Mouse (Mus musculus) left cerebral cortex, postnatal 10 days (tissue): Measurements from ENCODE around the gene Ap1g2. TPM values are rescaled to one million over a fixed set of nuclear protein-coding genes. Genes with fewer than 3 reads are reported as not detected.

ENCODE experiments used
- DNase-seq, 2 experiments: peaks; one replicate each; pipeline ENCODE4 v3.0.0; 2021 to 2022; ENCODE audit warnings: low spot score in 2 of 2, mixed read lengths in 1 of 2; ENCODE audit errors: extremely low spot score in 1 of 2
- intact Hi-C: fragments of 180-260 bp; cut with DNase I; formaldehyde crosslinking; loops from one replicate; pipeline ENCODE4 v1.15.1; 2025
- total RNA-seq, 2 experiments: library from RNA; stranded (reverse); gene quantifications; 2 replicates each; pipeline ENCODE4 v1.2.3; 2021

Gene Ap1g2
- 10 to 100 TPM; 14.6 to 18.0 TPM for total RNA-seq

DNA sequence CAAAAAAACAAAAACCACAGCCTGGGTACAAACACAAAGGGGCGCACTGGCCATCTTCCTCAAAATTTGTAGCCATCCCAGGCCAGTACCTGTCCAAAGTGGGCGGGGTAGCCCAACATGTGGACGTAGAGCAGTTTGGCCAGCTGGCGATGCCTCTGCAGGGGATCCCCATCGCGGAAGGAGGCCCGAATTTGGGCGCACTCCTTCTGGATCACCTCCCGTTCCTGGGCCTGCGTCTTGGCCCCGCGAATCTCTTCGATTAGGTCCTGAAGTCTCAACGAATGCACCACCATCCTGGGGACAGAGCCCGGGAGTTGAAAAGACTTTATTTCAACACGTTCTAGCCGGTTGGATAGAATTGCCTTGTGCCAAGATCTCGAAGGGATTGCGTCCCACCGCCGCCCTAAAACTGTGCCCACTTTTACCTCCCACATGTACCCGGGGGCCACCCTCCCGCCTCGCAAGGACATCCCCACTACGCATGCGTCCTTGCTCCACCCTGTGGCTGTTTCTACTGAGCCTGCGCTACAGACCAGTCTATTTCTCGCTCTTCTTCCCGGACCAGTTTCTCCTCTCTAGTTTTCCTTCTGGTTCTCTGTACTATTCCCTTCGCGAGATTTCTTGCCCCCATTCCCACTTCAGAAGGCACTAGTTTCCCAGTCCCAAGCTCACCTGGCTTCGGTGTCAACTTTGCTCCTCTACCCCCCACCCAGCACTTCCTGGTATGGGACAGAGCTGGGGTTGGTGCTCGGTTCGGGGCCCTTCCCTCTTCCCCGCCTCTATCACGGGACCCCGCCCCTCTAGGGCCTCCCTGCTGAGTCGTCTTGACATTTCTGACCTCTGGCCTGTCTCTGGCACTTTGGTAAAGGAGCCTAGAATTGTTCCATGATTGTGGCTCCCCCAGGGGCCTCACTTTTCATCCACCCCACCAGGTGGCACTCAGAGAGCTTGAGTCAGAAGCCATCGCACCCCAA lies at the start of gene Ap1g2:
Ap1g2 (minus strand) TSS at position 758 of the 974 bp plus-strand sequence.
- peak; percentile 82 to 87 for DNase-seq
- intact Hi-C loops = no loop called here

DNA sequence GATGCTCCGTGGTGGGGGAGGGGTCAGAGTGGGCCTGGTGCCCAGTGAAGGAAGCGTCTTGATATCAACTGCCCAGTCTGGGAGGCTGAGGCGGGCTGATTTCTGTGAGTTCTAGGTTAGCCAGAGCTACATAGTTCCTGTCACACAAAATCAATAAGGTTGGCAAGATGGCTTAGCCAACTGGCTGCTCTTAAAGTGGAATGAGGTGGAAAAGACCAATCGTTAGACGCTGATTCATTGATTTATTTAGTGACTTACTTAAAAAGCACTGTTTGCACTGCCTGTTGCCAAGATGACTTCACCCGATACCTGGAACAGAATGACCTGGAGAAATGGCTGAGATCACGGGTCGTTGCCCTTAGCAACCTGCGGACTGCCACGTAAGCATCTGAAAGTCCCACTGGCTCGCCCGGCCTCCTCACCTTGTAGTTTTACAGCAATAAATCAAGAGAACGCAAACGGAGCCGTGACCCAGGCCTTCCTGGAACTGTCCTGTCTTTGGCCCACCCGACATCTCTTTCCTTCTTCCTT lies 46.6 kb upstream of the Ap1g2 start:
- intact Hi-C loops = loop anchor here (10.0 kb wide), 1 partner anchor 342 kb away; the partner anchor contains the start of gene Carmil3
- no peak for DNase-seq

DNA sequence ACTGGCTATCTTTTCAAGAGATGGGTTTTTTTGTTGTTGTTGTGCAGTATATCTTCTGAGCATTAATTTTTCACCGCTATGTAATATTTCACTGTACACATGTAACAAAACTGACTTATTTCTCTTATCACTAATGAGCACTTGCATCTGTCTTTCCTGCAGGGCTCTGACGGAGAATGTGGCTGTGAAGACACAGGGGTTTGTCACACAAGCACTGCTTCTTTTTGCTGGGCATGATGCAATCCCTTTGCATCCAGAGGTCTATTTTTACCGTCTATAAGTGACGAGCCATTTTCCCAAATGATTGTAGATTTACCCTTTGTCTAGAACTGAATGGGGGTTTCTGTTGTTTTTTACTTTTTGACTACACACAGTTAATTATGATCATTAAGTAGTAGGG lies 45.8 kb upstream of the Ap1g2 start:
- no peak for DNase-seq
- intact Hi-C loops = loop anchor here (10.0 kb wide), 1 partner anchor 343 kb away; the partner anchor contains the start of gene Carmil3

DNA sequence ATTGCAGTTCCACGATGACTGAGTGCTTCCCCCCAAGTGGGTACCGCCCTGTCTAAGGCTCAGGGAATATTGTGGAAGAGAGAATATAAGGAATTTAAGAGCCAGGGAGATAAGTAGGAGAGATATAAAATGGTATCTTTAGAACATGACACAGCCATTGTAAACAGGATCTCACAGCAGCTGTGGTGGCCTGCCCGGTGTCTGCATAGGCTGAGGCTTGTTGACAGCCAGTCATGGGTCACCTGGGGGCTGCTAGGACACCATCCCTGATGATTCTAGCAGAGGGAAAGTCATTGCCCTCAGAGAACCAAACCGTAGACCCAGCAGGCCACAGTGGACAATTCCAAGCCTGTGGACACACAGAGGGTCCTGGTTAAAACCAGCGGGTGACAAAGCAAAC lies 44.6 kb upstream of the Ap1g2 start:
- no peak for DNase-seq
- intact Hi-C loops = loop anchor here (10.0 kb wide), 1 partner anchor 344 kb away; the partner anchor contains the start of gene Carmil3

DNA sequence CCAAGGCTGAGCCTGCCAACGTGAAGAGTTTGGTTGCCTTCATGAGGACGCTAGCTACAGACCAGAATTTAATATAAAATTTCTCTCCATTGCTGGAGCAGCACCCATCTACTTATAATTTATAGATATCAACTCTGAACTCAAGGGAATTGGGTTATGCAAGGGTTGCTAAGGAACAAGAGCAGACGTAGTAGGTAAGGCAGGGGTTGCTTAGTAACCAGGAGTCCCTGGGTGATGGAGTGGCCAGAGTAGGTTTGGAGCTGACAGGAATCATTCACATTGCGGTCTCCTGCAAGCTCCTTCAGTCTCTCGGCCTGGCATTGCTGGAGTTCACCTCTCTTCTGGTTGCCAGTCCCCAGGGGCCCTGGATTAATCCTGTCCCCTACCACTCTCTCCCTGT lies 42.6 kb upstream of the Ap1g2 start:
- no peak for DNase-seq

DNA sequence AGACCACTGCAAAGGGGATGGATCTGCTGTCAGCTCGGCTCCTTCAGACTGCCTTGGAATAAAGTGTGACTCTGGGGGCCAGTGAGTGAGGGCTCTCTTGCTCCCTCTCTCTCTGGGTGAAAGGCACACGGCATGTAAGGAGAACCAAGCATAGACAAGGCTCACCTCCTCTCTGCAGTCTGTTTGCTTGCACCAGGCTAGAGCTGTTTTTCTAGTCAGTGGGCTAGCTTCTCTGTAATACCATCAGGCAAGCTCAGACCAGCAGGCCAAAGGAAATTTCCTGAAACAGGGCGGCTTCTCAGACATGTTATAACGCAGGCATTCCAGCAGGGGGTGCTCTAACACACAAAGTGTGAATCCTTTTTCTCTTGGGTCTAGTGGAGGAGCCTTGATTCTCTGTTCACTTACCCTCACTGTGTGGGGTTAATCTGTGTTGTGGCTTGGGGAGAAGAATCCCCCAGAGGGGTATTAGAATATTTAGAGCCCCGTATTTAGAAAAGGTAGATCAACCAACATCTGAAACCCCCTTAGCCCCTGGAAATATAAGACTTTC lies 42.0 kb upstream of the Ap1g2 start:
- peak; percentile 51 to 71 for DNase-seq
- intact Hi-C loops = loop anchor here (10.0 kb wide), 1 partner anchor 406 kb away; no protein-coding TSS in a partner anchor

More for the DNA sequence above, 42.6 kb upstream of the Ap1g2 start:
- intact Hi-C loops = loop anchor here (10.0 kb wide), 1 partner anchor 406 kb away; no protein-coding TSS in a partner anchor

DNA sequence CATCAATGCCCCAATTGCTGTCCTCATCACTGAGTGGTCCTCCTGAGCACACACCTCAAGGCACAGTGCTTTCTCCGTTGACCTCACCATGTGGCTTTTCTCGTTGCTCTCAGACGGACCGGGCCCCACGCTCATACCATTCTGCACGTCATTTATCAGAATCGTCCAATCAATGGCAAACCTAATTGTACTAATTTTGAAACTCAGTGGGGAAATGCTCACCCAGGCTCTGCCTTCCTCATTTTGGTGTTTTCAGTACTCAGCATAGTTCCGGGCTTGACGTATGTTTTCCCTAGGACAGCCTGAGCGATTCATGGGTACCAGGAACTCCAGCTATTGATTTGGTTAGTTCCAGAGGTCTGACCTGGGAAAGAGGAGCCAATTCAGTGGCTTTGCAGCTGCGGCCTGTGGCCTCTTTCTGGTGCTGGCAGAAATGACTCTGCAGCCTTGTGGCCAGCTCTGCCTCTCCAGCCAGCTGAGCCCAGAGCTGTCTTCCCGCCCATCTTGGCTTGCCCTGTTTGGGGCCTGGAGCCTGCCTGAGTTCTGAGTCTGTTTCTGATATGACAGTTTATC lies 40.5 kb upstream of the Ap1g2 start:
- DNase-seq = no peak
- intact Hi-C loops = loop anchor here (10.0 kb wide), 1 partner anchor 408 kb away; no protein-coding TSS in a partner anchor

DNA sequence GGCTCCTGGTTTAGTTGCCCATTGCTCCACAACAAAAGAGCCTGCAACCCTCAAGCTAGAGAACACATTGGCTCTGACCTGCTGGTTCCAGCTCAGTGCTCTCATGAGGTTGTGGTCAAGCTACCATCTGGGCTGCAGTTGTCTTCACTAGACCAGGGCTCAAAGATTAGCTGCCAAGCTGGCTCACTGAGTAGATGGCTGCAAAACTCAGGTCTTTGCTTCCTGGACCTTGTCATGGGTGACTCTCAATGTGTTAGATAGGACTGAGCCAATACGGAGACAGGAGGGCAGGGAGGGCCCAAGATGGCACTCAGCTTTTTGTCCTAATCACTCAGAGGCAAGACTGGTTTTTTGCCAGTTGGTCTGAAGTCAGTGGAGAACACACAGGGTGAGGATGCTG lies 39.9 kb upstream of the Ap1g2 start:
- no peak for DNase-seq
- intact Hi-C loops = loop anchor here (10.0 kb wide), 1 partner anchor 408 kb away; no protein-coding TSS in a partner anchor

DNA sequence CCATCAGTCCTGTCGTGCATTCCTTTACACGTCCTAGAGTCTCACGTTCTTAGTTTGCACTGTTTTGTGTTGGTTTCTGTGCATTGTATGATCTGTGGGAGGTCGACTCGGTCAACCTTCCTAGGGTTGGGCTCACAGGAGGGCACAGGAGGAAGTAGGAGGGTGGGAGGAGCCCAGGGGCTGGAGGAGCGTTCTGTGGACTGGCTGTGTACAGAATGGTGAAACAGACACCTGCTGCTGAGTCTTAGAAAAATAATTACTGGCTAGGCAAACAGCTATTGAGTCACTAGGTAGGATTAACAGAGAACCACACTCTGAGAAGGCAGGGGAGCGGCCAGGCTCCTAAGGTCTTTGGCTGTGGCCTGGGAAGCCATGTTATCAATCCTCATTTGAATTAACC lies 32.9 kb upstream of the Ap1g2 start:
- intact Hi-C loops = no loop called here
- no peak for DNase-seq

DNA sequence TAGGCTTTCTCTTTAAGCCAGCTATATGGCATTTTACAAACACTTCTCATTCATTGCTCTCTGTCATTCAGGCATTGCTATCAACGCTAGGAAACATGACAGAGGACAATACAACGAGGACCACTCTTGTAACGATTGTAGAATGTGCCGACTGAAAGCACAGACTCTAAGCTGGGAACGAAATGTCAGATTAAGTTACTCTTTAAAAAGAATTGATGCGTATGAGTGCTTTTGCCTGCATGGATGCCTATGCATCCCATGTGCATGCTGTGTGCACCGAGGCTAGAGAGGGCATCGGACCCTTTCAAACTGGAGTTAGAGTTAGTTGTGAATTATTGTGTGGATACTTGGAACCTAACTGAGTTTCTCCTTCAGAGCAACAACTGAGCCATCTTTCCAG lies 29.3 kb upstream of the Ap1g2 start:
- no peak for DNase-seq
- intact Hi-C loops = no loop called here

DNA sequence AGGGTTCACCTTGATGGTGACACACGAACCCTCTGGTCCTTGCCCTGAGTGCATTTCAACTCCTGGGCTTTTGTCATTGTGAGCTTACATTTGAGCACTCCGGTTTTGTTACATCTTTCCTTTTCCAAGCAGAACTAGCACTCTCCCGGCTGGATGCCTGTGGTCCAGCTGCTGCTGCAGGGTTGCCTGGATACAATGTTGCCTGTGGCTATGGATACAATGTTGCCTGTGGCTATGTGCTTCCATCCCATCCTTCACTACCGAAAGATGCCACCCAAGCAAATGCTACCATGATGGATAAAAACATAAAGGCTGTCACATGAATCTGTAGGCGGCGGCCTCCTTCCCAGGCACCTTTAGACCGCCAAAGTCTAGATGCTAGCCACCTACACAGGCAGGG lies 20.1 kb upstream of the Ap1g2 start:
- intact Hi-C loops = no loop called here
- no peak for DNase-seq

DNA sequence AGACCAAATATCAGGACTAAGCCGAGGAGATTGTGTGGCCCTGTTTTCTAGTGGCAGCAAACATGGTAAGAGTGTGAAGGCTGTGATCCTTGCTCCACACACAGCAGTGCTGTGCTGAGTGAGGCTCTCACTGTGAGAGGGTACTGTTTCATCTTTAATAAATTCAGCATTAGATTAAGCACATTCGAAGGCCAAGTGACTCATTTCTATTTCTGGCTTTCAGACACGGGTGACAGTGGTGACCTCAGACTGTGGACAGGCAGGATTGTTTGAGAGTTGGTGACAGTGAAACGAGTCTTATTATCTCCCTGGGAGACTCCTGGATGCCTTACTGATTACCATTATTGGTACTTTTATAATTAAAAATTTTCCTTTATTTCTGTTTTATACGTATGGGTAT lies 19.3 kb upstream of the Ap1g2 start:
- intact Hi-C loops = no loop called here
- no peak for DNase-seq

DNA sequence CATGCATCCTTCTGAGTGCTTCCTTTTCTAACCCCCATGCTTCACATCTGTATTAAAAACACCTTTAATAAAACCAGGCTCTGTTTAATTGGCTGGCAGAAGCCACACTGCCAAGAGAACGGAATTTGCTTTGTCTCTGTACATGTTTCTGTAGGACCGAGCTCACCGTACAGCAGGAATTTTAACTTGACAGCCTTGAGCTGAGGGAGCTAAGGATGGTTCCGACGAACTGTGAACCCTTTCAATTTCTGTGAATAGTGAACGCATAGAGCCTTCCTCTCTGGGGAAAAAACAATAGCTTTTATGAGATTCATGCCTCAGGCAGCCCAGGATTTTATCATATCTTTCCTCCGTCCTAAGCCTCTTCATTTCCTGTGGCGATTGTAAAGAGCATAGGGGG lies 16.0 kb upstream of the Ap1g2 start:
- intact Hi-C loops = no loop called here
- DNase-seq = no peak

DNA sequence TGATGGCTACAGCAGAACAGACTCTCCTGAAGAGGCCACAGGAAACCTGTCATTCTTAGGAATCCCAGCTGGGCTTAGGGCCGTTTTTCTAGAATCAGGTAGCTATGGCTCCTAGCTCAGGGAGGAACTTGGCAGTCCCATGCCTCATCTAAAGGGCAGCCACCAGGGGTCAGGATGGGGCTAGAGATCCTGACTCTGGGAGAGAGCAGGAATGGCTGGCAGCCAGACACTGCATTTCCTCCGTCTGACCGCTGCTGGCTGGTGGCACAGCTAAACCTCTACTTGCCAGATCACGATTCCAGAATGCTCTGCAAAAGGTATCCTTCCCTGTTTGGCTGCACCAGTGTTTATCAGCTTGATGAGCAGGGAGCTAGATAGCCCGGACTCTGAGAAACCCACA lies 15.6 kb upstream of the Ap1g2 start:
- intact Hi-C loops = no loop called here
- peak in 1 of 2 experiments; percentile 86 for DNase-seq

DNA sequence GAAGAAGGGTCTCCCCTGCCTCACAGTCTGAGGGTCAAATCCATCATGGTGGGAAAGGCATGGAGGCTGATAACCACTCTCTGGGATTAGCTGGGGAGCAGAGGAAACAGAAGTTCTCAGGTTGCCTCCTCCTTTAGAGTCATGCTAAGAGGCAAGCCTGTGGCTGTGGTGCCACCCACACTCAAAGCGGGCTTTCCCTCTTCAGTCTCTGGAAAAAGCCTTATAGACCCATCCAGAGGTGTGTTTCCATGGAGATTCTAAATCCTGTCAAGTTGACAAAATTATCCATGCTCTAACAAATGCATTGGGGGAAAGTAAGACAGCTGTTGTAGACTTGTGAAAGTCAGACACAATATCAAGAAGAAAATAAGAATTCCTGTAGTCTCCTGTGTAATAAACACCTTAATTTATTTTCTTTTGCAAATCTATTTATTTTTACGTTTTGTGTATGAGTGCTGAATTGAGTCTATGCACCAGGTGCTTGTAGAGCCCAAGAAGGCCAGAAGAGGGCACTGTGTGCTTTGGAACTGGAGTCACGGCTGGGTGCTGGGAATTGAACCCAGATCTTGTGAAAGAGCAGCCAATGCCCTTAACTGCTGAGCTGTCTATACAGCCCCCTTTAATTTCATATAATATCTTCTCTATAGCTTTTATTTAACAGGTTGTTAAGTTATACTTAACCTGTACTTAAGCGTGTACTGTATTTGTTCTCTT lies 13.2 kb upstream of the Ap1g2 start:
- intact Hi-C loops = no loop called here
- DNase-seq = no peak

DNA sequence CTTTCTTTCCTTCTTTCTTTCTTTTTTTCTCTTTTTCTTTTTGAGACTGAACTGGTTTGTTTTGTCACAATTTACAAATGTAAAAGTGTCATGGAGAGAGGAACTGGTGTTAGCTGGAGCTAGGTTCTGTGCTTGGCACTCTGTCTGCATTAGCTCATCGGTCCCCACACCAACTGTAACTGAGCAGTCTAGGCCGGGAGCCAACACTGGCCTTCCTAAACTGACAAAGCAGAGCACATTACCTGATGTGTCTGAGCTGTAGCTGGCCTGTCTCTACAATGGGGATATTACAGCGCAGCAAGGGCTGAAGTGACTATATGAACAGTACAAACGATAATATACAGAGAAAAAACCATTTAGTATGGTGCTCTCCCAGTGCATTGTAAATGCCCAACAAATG lies 12.5 kb upstream of the Ap1g2 start:
- DNase-seq = no peak
- intact Hi-C loops = no loop called here

DNA sequence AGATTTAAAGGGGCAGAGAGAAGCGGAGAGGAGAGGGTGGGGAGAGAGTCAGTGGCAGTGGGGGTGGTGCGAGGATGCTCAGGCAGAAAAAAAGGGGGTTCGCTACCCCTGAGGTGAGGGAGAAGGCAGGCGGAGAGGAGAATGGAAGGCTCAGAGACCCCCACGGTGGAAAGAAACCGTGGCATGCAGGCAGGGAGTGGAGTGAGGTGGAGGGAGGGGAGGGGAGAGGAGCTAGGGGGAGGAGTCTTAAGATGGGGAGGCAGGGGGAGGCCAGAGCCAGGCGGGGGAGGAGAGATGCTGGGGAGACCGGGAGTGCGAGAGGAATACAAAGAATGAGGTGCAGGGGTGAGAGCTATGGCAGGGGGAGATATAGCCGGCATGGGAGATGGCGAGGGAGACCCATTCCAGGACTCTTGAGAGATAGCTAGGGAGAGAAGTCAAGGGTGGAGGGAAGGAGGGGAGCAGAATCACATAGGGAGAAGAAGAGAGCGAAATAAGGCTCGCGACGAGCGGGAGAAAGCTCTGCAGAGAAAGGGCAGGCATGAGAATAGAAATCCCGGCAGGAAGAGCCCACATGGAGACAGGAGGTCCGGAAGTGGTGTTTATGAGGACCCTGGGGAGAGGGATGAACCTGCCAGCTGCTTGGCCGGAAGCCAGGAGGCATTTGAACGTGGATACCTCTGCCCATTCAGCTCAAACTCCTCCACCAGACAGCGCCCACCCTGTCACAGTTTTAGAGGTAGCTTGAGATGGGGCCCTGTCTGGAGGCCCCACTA lies 10.2 kb upstream of the Ap1g2 start, which contains the start of gene Jph4:
Jph4 (minus strand) TSS at position 511 of the 776 bp plus-strand sequence.
- DNase-seq = peak in 1 of 2 experiments; percentile 79
- intact Hi-C loops = no loop called here

DNA sequence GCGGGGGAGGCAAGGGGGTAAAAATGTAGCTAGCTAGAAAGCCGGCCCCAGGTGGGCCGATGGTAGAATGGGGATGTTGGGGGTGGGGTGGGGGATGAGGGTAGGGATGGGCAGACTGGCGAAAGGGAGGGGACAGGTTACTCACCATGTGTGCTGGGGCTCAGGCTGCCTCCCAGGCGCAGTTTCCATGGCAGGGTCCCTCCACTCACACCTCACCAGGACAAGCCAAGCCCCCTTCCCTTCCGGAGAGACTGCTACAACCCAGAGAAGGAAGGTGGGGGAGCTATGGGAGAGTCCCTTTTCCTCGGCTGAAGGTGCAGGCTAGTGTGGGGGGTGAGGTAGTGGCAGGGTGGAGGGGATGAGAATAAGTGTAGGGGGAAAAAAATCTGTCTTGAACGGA lies 9.5 kb upstream of the Ap1g2 start:
- DNase-seq = no peak
- intact Hi-C loops = no loop called here
